Mouse (Mus musculus) lung, postnatal 0 days (tissue): ENCODE data around the gene Cdh12.

Source experiments
- CTCF ChIP-seq: IDR thresholded peaks from 2 replicates; pipeline ENCODE4 v1.5.1; 2016; ENCODE audit warnings: antibody characterized with exemption, mild to moderate bottlenecking
- EP300 ChIP-seq: IDR thresholded peaks from 2 replicates; pipeline ENCODE4 v1.6.1; 2016; ENCODE audit warnings: antibody characterized with exemption, mild to moderate bottlenecking, control low read depth

DNA sequence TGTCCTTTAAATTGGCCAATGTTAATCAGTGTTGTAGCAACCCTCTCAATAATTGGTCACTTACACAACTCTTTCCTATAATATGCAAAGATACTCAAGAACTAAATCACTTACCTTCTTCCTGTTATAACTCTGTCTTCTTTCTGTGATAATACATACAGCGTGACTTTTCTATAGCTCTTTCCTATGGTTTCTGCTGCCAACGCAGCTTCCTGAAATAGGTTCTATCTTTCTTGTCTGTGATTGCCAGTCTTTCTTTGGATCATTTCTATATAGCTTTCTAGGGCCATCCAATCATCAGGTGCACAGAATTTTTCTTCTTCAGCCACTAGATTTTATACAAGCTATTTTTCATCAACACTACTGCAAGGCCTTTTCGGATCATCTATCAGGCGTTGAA, 1106.9 kb downstream of the Cdh12 start:
- TF ChIP-seq CTCF (no peak), EP300 (no peak)
